ENCODE assay signal across 8 mouse cellular contexts in the genomic region with DNA sequence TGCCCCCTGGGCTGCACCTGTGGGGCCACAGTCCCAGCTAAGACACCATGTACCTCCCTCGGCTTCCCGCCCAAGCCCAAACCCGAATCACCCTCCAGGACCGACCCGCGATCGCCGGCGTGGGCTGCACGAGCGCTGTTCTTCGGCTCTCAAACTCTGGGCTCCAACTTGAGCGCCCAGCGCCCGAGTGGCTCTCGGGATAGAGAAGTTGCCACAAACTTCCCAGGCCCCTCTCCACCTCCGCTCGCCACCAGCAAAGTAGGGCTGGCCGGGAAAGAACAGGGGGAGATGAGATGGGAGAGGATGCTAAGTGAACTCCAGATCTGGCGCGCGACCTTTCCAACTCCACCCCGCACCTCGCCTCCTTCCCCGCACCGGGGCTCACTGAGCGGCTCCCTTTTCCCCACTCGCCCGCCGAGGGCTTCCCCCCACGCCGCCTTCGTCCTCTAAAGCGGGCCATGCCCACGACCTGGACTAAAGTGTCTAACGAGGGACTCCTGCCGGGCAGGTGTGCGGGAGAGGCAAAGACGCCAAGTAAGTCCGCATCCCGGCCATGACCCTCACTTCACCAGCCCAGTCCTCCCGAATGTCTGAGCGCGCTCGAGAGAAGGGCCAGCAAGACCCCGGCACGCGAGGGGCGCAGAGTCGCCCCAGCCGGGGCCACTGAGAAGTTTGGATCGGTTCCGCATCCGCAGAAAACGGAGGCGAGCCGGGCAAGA. TPM values are rescaled to one million over a fixed set of nuclear protein-coding genes. Genes with fewer than 3 reads are reported as not detected.
DNase-seq lines count a peak whose midpoint lies in the region; ATAC-seq and TF ChIP-seq lines count a peak whose summit lies in the region.

No protein-coding gene starts in this region.

- peak overlapping the region; percentile 50 for H3K4me3 ChIP-seq in limb, embryonic 11.5 days (ENCODE audit: low read depth, low read length)
- no peak overlapping the region for H3K4me3 ChIP-seq in myocyte

- H3K79me2 ChIP-seq in myocyte (ENCODE audit: control insufficient read depth, insufficient read depth): no peaks in the 10 kb centered on the region

- WGBS in limb, embryonic 11.5 days: under 1% methylated on average over 57 of the region's 57 CpGs

- DNase-seq in cerebellum, adult 8-10 months: peak; percentile 16
- no peak for DNase-seq in cerebellum, adult 11-12 months
- DNase-seq in 3134 (ENCODE audit: extremely low read depth, insufficient read length, low spot score): peak; percentile 14
- DNase-seq in cerebellum, adult 9-11 months: peak; percentile 16
- DNase-seq in limb, embryonic 11.5 days (ENCODE audit: low spot score): peak; percentile 68
- DNase-seq in urinary bladder, postnatal 36 days (ENCODE audit: low spot score in 2 of 2): peak; percentile 11 to 37

- H3K36me3 ChIP-seq in limb, embryonic 11.5 days (ENCODE audit: control insufficient read depth, insufficient read depth, low read length): no peaks in the 10 kb centered on the region
- no peaks in the 10 kb centered on the region for H3K36me3 ChIP-seq in myocyte (ENCODE audit: control insufficient read depth, insufficient read depth)

- no peaks in the 10 kb centered on the region for H3K9me3 ChIP-seq in limb, embryonic 11.5 days (ENCODE audit: control insufficient read depth, low read length)

- peaks cover 6% of the 10 kb centered on the region; the same call in 1 of the 2 replicates for H3K4me1 ChIP-seq in limb, embryonic 11.5 days (ENCODE audit: control insufficient read depth, insufficient read depth, low read length)

- H3K9ac ChIP-seq in limb, embryonic 11.5 days (ENCODE audit: low read length): peak overlapping the region; percentile 65

- no peak overlapping the region for H3K27ac ChIP-seq in limb, embryonic 11.5 days (replicated peaks; ENCODE audit: low read depth, low read length)

- peak; percentile 29 for ATAC-seq in granulocyte monocyte progenitor cell, adult 5-6 weeks (replicated peaks; ENCODE audit: poor library complexity, severe bottlenecking)
- ATAC-seq in limb, embryonic 11.5 days (ENCODE audit: insufficient number of reproducible peaks, low FRiP score, low TSS enrichment, low read depth): 0 out of 2 replicates have a peak, but pooled peaks have one; percentile 11

- no peak for TF ChIP-seq POLR2A in myocyte (IDR thresholded peaks at IDR 0.05; ENCODE audit: insufficient read length, low read depth)

- peak overlapping the region; percentile 98 for H3K4me2 ChIP-seq in limb, embryonic 11.5 days (ENCODE audit: low read depth, severe bottlenecking)
- peak overlapping the region; percentile 64 for H3K4me2 ChIP-seq in myocyte (ENCODE audit: low read depth)

- peaks cover 36% of the 10 kb centered on the region for H3K27me3 ChIP-seq in limb, embryonic 11.5 days (ENCODE audit: control insufficient read depth, insufficient read depth, low read length)
- peaks cover 30% of the 10 kb centered on the region for H3K27me3 ChIP-seq in myocyte (ENCODE audit: control insufficient read depth, insufficient read depth, insufficient read length)

- H3ac ChIP-seq in myocyte (ENCODE audit: control insufficient read depth, insufficient read length): no peak overlapping the region

TF ChIP-seq in myocyte, 11 proteins besides CTCF, POLR2A, EP300 and RAD21:
- TF ChIP-seq MYOD1 (IDR thresholded peaks at IDR 0.05; ENCODE audit: control insufficient read depth in 1 of 3, insufficient read length in 2 of 3, low read depth in 2 of 3) (no peak), USF1 (IDR thresholded peaks at IDR 0.05; ENCODE audit: low read depth) (no peak), MYOG (IDR thresholded peaks at IDR 0.05; ENCODE audit: control insufficient read depth in 1 of 3, insufficient read depth in 1 of 3, insufficient read length in 2 of 3, low read depth in 2 of 3) (no peak), REST (IDR thresholded peaks at IDR 0.05; ENCODE audit: insufficient read depth, insufficient read length) (no peak), CEBPB (IDR thresholded peaks at IDR 0.05; ENCODE audit: insufficient read depth, poor library complexity, severe bottlenecking) (no peak), POLR2AphosphoS2 (IDR thresholded peaks at IDR 0.05; ENCODE audit: insufficient read length, low read depth) (no peak), MAX (IDR thresholded peaks at IDR 0.05; ENCODE audit: low read depth) (no peak), SRF (IDR thresholded peaks at IDR 0.05; ENCODE audit: control insufficient read depth, insufficient read length, low read depth) (no peak)
TF ChIP-seq in myocyte: peak in this region for 0.

RNA-seq across cellular contexts. Expression of gene Satb1, which starts 1.2 kb away (rescaled TPM):
- total RNA-seq in granulocyte monocyte progenitor cell, adult 5-6 weeks (2014; fragmentation: Nextera tagmentation): 33.7 and 43.3 TPM in 2 replicates
- total RNA-seq in granulocyte monocyte progenitor cell, adult 5-6 weeks (2017): 12.1 and 16.2 TPM in 2 replicates
- polyA plus RNA-seq in limb, embryonic 11.5 days (2014; fragmentation: Nextera tagmentation; extraction: Ambion mirVana): 12.3 and 15.6 TPM in 2 replicates
- polyA plus RNA-seq in myocyte (2012; fragmentation: generic; extraction: Trizol): 0.67 TPM
